Mouse (Mus musculus) thymus, adult 2 months (tissue): ENCODE results near the gene Sdhaf3.

ENCODE experiments used
- CTCF ChIP-seq: fragments of 200-500 bp; IDR thresholded peaks from 2 replicates; pipeline ENCODE4 v1.5.1; 2012; ENCODE audit warnings: mild to moderate bottlenecking, control low read depth, low read length, moderate library complexity, borderline replicate concordance; ENCODE audit not compliant: control insufficient read depth, poor library complexity, insufficient read depth; ENCODE audit errors: extremely low read depth
- POLR2A ChIP-seq: fragments of 200-500 bp; IDR thresholded peaks from 2 replicates; pipeline ENCODE4 v1.6.1; 2012; ENCODE audit warnings: mild to moderate bottlenecking, low read length, control low read depth, moderate library complexity; ENCODE audit not compliant: control insufficient read depth, poor library complexity, insufficient read depth; ENCODE audit errors: extremely low read depth

DNA sequence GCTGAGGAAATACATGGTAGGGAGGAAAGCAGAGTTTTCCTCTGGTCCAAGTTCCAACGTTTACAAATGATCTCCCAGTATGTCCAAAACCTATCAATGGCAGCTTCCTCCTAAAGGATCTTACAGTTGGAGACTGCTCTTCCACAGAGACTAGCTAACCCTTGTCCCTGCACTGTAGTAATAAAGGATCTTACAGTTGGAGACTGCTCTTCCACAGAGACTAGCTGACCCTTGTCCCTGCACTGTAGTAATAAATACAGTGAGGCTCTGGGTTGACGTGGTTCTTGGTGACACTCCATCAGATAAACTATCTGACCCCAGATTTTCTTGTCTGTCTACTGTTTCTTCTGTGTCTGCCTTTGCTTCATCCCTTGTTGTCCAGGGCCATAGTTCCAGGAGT lies 15.0 kb upstream of the Sdhaf3 start:
- TF ChIP-seq POLR2A (no peak), CTCF (no peak)
